Mouse (Mus musculus): ENCODE measurements around the gene Nxph4.

Nxph4 gene

GRCm38 (mm10) chr10:127490160-127491127 is 43.9 kb downstream of the Nxph4 start:
- DNase-seq (ENCODE audit: low spot score in 2 of 2), result no peak

GRCm38 (mm10) chr10:127488856-127489255 is 45.5 kb downstream of the Nxph4 start:
- DNase-seq (ENCODE audit: low spot score in 2 of 2), result no peak

- DNase-seq (ENCODE audit: low spot score in 2 of 2), result no peak
Measured at GRCm38 (mm10) chr10:127485235-127485634, 49.1 kb downstream of the Nxph4 start.

GRCm38 (mm10) chr10:127480833-127481813 is 53.2 kb downstream of the Nxph4 start:
- DNase-seq (ENCODE audit: low spot score in 2 of 2), result peak; percentile 66 to 69

GRCm38 (mm10) chr10:127479131-127479530 is 55.2 kb downstream of the Nxph4 start:
- DNase-seq (ENCODE audit: low spot score in 2 of 2), result peak in 1 of 2 experiments; percentile 31

- DNase-seq (ENCODE audit: low spot score in 2 of 2), result no peak
Measured at GRCm38 (mm10) chr10:127477301-127477700, 57.1 kb downstream of the Nxph4 start.

GRCm38 (mm10) chr10:127476541-127476940 is 57.8 kb downstream of the Nxph4 start:
- no peak for DNase-seq (ENCODE audit: low spot score in 2 of 2)

All from frontal cortex, postnatal 36 days (tissue).